Mouse (Mus musculus): ENCODE measurements around the gene Tmem176a. TPM values are rescaled to one million over a fixed set of nuclear protein-coding genes. Genes with fewer than 3 reads are reported as not detected.
A peak's percentile ranks its signal among the peaks of the same experiment; 100 is the strongest.
"Not testable (repeated sequence)": the region's sequence is repeated elsewhere in the genome, so short reads cannot be mapped to it uniquely, and the experiment has no call there.

Tmem176a gene
- total RNA-seq (2021): 10 to 100 TPM; 30.2 to 34.9 TPM

DNA sequence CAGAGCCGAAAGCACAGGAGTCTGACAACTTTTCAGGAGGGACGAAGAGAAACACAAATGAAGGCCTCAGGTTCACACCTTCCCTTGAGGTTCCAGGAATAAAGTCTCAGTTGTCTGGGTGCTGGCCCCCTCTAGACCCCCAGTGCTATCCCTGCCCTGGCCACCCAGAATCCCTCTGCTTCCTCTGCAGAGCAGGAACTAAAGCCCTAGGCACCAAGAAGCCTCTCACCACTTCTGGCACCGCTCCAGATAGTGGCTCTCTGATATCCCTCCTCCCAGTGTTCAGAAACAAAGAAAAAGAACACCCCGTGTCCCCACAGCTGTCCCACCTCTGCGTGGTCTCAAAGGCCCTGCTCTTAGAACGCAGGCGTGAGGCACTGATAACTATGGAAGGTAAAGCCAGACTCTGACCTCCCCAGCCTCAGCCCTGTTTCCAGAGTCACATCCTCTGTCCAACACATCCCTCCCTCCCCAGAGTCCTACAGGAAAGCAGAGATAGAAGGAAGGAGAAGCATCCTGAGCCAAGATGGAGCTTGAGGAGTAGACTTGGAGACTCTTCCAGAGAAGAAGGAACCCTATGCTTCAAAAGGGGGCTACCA is at the start of gene Tmem176a:
Tmem176a (plus strand) TSS at position 549 of the 599 bp plus-strand sequence.
- DNase-seq (ENCODE audit: low spot score in 2 of 2): peak in 1 of 2 experiments; percentile 11
- intact Hi-C loops (cut with DNase I): no loop called here

DNA sequence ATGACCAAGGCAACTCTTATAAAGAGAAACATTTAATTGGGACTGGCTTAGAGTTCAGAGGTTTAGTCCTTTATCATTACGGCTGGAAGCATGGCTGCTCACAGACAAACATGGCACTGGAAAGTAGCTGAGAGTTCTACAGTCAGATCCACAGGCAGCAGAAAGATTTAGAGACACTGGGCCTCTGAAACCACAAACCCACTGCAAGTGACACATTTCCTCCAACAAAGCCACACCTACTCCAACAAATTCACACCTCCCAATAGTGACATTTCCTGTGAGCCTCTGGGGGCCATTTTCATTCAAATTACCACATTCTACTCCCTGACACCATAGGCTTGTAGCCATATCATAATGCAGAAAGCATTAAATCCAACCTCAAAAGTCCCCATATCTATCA is 38.8 kb upstream of the Tmem176a start:
- DNase-seq (ENCODE audit: low spot score in 2 of 2): no peak
- intact Hi-C loops (cut with DNase I): no loop called here

DNA sequence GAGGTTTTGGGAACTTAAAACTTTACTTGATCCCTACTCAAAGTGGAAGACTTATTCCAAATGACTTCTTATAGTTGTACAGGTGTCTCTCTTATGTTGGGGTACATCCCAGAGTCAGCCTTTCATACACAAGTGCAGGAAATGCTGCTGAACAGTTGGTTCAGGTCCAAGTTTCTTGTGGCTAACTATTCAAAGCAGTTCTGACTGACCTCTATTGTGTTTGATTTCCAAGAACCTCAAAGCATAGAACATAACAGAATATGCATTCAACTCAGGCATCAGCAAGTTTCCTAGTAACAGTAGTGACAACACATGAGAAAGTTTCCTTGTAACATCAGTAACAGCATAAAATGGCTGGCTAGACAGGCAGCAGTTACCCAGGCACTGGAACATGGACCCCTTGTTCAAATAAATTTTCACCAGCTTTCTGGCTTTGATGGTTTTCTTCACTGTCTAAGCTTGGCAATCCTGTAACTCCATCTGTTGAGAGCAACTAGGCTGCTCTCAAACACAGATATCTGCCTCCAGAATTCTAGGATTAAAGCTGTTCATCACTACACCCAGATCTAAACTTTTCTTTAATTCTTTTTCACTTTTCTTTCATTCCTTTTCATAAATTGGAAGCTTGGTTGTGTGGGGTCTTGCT is 37.2 kb upstream of the Tmem176a start:
- intact Hi-C loops (cut with DNase I): no loop called here
- DNase-seq (ENCODE audit: low spot score in 2 of 2): no peak

DNA sequence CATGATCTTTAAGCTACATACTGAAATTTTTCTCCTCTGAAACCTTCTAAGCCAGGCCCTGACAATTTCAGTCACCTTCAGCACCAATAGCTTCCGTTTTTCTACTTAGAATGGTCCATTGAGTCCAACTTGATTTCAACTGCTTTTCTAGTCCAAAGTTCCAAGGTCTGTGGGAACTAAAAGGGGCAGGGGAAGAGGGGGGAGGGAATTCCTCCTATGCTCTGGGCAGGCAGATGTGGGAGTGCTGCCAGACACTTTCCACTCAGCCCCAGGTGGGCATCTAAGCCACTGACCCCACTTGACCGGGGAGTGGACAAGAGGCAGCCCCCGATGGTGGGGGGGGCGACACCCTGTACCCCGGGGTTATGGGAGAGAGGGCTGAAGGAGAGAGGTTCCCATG is 36.4 kb upstream of the Tmem176a start:
- intact Hi-C loops (cut with DNase I): no loop called here
- DNase-seq (ENCODE audit: low spot score in 2 of 2): no peak

DNA sequence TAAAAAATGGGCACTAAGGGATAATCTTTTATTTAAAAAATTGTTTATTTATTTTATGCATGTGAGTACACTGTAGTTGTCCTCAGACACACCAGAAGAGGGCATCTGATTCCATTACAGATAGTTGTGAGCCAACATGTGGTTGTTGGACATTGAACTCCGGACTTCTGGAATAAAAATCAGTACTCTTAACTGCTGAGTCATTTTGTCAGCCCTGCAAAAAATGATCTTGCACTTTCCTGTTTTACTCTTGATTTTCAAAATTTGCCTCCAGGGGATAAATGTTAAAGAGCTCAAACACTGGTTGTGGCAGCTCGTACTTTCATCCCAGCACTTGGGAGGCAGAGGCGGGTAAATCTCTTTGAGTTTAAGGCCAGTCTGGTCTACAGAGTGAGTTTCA is 34.0 kb upstream of the Tmem176a start:
- intact Hi-C loops (cut with DNase I): no loop called here
- DNase-seq (ENCODE audit: low spot score in 2 of 2): no peak

DNA sequence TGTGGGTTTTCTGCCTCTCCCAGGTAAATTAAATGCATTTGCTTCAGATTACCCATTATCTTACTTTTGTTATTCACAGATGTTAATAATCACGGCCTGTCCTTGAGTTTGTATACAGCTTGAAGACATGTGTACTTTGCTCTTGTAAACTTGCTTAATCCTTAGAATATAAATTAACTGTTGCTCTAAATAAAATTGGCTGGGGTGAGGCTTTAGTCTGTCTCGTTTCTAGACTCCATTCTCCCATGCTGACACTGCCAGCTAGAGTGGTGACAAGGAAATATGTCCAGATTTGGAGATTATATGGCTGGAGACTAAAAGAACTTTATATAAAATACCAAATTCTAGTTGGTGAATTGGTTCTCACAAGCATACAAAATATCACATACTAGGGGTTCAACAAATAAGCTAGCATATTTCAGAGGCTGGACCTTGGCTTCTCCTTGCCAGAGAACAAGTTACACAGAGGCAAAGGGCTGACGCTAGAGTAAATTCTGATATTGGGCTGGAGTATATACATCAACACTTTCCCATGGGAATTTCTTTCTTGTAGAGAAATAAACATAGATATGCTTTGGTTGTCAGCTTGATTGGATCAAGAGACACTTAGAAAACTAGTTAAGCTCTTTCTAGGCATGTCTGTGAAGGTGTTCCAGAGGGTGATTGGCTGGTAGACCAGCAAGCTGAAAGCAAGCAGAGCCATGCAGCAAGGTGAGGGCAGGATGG is 31.1 kb upstream of the Tmem176a start:
- intact Hi-C loops (cut with DNase I): no loop called here
- DNase-seq (ENCODE audit: low spot score in 2 of 2): no peak

DNA sequence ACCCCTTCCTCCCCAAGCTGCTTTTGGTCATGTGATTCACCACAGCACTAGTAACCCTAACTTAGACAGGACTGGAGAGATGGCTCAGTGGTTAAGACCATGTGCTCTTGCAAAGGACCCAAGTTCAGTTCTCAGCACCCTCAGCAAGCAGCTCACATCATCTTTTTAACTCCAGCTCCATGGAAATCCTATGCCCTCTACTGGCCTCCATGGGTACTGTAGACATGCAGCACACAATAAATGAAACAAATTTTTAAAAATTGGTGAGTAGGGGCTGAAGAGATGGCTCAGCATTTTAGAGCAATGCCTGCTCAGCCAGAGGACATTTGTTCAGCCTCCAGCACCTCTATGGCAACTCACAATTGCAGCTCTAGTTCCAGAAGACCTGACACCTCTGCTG is 25.7 kb upstream of the Tmem176a start:
- intact Hi-C loops (cut with DNase I): no loop called here
- no peak for DNase-seq (ENCODE audit: low spot score in 2 of 2)

DNA sequence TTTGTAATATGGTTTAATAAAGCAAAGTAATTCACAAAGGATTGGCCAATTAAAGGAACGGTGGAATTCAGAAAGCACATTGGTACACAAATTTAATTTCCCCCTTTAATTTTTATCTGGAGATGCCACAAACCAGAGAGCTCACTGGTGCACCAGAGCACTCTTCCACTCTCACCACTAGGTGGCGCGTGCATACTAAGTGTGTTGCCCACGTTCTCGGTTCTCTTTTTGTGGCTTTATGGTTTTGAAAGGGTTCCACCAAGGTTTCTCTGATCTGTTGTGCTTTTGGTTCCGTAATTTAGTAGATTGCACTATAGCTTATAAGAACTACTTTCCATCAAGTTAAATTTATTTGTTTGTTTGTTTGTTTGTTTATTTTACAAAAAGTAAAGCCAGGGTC is 22.9 kb upstream of the Tmem176a start:
- intact Hi-C loops (cut with DNase I): loop anchor here (2.0 kb wide), 2 partner anchors 41 to 141 kb away; no protein-coding TSS in a partner anchor
- peak; percentile 73 to 74 for DNase-seq (ENCODE audit: low spot score in 2 of 2)

DNA sequence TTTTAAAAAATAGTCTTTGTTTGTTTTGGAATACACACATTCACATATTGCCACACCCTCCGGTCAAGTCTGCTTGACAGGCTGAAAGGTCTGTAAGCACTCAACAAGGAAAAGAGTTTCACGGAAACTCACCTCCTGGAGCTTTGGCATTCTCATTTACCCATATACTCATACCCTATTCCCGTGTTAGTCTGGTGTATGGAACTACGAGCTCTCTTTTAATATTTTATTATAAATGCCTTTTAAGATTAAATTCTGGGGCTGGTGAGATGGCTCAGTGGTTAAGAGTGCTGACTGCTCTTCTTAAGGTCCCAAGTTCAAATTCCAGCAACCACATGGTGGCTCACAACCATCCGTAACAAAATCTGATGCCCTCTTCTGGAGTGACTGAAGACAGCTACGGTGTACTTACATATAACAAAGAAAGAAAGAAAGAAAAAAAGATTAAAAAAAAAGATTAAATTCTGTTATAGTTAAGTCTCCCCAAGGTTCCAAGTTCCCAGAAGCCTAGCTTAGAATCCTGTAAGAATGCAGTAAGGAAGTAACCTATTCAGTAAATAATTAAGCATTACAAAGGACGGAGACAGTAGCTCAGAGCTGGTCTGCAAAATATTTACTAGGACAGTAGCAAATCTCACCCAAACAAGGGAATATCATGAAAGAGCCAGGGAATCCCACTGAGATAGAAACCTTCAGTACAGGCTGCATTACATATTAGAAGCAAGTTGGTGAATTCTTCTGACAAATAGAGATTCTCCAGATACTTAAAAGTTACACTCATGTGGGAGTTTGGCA is 18.5 kb upstream of the Tmem176a start:
- intact Hi-C loops (cut with DNase I); DNase-seq (ENCODE audit: low spot score in 2 of 2): not testable (repeated sequence)

DNA sequence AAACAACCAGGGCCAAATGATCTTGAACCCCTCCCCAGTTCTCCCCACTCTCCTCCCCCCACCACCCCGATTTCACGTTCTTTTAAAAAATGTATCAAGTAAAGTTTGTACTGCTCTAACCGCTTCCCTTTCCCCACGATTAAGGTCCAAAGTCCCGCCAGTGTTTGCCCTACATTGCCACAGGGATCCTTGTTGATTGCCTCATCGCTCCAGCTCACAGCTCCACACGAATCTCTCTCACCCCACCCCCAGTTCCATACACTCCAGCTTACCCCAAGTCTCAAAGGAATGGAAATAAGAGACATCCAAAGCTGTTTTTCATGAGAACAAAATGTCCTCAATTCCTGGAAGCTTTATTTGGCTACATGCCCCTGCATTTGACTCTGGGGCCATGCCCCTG is 15.7 kb upstream of the Tmem176a start:
- DNase-seq (ENCODE audit: low spot score in 2 of 2): no peak
- intact Hi-C loops (cut with DNase I): no loop called here

DNA sequence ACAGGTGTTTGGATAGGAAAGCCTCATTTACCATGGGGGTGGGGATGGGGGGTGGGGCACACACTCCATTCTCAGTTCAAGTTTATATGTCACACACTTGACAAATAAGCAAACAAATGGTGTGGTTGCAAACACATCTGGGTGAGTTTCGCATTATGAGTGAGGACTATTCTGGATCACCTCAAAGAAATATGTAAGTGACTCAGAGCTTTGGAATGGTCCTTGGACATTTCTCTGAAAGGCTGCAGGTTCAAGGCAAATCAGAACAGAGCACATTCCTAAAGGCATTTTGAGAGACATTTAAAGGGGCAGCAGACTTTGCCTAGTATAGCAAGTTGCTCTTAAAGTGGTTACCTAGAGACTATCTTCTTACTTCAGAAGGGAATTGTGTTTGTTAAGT is 11.7 kb upstream of the Tmem176a start:
- intact Hi-C loops (cut with DNase I): no loop called here
- no peak for DNase-seq (ENCODE audit: low spot score in 2 of 2)

DNA sequence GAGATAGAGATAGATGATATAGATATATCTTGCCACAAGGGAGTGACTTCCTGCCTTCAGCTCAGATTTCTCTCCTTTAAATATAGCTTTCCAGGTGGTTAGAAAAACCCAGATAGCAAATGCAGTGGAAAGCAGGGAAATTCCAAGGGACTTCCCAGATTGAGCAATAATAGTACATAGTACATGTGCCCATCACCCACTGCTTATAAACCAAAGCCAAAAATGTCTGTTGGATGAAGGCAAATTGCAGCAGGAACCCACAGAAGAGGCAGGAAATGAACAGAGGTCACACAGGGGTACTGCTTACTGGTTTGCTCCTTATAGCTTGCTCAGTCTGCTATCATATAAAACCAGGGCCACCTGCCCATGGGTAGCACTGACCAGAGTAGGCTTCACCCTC is 11.1 kb upstream of the Tmem176a start:
- DNase-seq (ENCODE audit: low spot score in 2 of 2): no peak
- intact Hi-C loops (cut with DNase I): no loop called here

DNA sequence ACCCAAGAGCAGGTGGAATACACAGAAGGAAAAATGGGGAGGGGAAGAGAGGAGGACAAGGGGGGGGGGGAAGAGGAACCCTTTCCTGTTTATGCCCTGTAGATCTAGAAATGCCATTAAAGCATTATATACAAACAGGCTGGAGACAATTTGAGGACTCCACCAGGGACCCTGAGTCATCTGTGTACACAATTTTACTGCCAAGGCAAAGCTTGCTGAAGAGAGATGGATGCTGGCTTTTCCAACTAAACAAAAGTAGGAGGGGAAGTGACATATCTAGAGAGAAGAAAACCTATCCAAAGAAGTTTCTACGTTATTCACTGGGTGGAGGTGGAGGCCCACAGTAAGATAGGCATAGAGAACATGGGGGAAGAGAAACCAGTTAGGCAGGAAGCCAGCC is 10.5 kb upstream of the Tmem176a start:
- peak in 1 of 2 experiments; percentile 12 for DNase-seq (ENCODE audit: low spot score in 2 of 2)
- intact Hi-C loops (cut with DNase I): no loop called here

DNA sequence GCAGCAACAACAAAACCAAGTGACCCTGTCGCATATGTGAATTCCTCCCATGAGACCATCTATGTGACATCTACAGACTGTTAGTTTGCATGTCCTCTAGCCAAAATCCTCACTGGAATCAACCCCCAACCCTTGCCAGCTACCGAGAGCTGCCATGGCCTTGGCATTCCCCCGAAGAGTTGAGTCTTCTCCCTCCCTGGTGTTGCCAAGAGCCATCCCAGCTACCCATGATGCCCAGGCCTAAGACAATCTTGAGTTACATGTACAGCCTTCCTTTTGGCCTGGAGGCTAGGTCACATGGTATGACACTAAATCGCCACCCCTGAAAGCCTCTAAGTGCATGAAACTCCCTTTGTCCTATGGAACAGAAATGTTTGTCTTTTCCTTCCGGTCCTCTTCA is 9.6 kb upstream of the Tmem176a start:
- DNase-seq (ENCODE audit: low spot score in 2 of 2): no peak
- intact Hi-C loops (cut with DNase I): no loop called here

DNA sequence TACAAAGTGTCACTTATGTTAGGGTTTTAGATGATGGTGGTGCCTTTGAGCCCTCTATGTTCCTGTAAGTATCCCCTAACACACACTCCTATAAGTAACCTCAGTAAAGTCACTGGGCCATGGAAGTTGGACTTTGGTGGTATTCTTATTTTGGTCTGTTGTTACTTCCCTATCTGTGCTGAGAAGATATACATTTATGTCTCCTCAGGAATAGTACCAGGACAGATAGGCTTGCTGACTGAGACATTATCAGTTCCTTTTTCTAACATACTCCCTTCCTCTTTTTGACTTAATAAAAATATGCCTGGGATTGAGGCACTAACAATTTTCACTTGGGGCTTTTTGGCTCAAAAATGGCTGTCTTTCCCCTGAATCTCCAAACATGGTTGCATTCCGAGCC is 8.3 kb upstream of the Tmem176a start:
- no peak for DNase-seq (ENCODE audit: low spot score in 2 of 2)
- intact Hi-C loops (cut with DNase I): no loop called here

DNA sequence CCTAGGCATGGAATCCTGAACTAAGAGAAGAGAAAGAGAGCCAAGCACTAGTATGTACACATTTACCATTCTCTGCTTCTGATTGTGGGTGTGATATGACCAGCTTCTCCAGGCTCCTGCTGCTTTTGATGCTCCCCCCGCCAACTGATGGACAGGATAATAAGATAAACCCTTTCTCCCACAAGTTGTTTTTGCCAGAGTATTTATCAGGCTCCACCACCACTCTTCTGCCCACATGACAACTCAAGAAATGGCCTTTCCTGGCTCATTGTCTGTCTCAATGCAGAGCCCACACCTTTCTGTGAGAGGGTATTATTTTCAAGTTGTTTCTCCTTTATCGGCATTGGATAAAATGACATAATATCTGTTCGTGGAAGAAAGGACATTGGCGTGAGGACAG is 7.2 kb upstream of the Tmem176a start:
- intact Hi-C loops (cut with DNase I): no loop called here
- no peak for DNase-seq (ENCODE audit: low spot score in 2 of 2)

DNA sequence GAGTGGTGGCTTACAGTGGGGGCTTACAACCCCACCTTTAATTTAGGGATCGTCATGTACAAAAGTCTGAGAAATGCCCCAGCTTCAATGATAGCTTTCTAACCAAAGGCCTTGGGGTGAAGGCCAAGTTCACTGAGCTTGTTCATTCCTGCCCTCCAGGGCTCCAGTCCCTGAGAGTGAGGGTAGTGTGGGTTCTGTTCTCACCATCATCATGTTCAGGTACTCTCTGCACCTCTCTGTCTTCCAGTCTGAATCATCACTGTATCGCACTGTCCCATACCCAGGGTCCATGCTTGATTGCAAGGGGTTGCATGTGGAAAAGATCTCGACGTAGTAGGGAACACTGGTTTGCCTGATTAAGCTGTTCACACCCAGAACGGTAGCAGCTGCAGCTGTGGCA is 5.5 kb upstream of the Tmem176a start:
- no peak for DNase-seq (ENCODE audit: low spot score in 2 of 2)

DNA sequence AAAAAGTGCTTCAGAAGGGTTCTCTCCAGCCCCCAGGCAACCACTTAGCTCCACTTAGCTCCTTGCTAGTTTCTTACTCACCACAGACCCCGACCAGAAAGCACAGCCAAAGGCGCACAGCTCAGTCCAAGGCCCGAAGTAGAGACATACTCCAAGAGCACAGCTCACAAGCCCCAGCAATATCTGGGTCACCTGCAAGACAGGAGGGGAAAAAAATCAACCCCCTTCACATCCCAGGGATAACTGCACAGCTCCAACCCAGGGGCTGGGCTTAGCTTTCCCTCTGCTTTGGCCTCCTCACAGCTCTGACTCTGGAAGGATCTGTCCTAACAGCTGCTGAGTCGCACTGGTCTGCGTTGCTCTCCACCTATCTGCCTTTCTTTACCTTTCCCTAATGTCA is 4.6 kb upstream of the Tmem176a start:
- intact Hi-C loops (cut with DNase I): no loop called here
- DNase-seq (ENCODE audit: low spot score in 2 of 2): no peak

More for the DNA sequence above, 5.5 kb upstream of the Tmem176a start:
- intact Hi-C loops (cut with DNase I): no loop called here

DNA sequence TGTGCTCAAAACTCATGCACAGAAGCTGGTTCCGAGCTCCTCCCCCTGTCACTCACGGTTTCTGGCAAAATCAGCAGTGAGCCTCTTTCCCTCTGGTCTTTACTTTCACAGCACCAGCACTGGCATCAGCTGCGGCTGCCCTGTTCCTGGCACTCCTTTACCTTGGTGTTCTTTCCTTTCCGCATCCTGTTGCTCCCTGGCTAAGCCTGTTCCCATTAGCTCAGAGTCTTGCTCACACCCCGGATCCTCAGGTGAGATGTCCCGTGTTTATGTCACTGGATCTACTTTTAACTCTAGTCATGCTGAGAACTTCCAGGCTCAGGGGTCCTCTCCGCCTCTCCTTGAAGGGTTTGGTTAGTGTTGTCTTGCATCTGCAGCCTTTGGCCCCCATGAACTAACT is 3.2 kb upstream of the Tmem176a start:
- intact Hi-C loops (cut with DNase I): no loop called here
- no peak for DNase-seq (ENCODE audit: low spot score in 2 of 2)

DNA sequence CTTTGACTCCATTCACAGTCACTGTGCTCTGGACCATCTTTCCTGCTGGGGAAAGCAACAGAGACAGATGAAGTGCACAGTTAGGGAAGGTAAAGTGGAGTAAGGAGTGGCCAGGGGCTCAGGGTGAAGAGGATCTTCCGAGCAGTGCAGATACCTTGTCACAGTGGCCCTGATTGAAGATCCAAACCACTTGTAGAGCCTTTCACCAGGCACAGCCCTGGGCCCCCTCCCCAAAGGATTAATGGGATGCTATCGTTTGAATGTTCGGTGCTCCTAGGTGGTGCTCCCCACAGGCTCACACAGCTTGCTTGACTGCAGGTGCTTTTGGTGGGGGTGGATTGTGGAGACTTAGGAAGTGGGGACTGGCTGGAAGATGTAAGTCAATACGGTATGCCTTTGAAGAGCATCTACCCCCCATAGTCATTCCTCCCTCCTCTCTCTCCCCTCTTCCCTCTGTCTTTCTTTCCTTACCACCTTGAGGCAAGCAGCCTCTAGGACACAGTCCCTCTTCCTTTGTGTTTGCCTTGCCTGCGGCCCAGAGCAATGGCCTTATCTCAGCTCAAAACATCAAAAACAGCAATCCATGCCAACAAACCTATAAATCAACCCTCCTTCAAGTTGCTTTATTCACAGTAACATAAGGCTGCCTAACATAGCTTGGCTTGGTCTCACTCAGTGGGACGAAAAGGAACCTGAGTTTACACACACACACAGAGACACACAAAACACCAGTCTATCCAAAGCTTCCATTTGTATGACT is 2.2 kb upstream of the Tmem176a start:
- intact Hi-C loops (cut with DNase I): no loop called here
- no peak for DNase-seq (ENCODE audit: low spot score in 2 of 2)

All from left cerebral cortex, postnatal 25 days (tissue).